Mouse (Mus musculus) forebrain, embryonic 12.5 days (tissue): Measurements from ENCODE around the gene Plcl1. TPM values are rescaled to one million over a fixed set of nuclear protein-coding genes. Genes with fewer than 3 reads are reported as not detected.
"Not testable (repeated sequence)": the region's sequence is repeated elsewhere in the genome, so short reads cannot be mapped to it uniquely, and the experiment has no call there.

Source experiments
- ATAC-seq: fragments of 200-750 bp; cut with Nextera tagmentation; 2 replicates; pipeline ENCODE4 v1.8.0; 2017; ENCODE audit warnings: moderate TSS enrichment; ENCODE audit not compliant: low FRiP score
- H3K27ac ChIP-seq: fragments of 300-500 bp; sonication (generic); 2 replicates; pipeline ENCODE4 v1.5.1; 2016; ENCODE audit warnings: mild to moderate bottlenecking
- H3K27me3 ChIP-seq: fragments of 300-500 bp; sonication (generic); 2 replicates; pipeline ENCODE4 v1.6.1; 2016; ENCODE audit warnings: mild to moderate bottlenecking
- H3K36me3 ChIP-seq: fragments of 300-500 bp; sonication (generic); replicated peaks from 2 replicates; pipeline ENCODE4 v1.6.1; 2016; ENCODE audit warnings: mild to moderate bottlenecking
- H3K4me1 ChIP-seq: fragments of 300-500 bp; sonication (generic); 2 replicates; pipeline ENCODE4 v1.6.1; 2016
- H3K4me2 ChIP-seq: fragments of 300-500 bp; sonication (generic); 2 replicates; pipeline ENCODE4 v1.6.1; 2016; ENCODE audit warnings: mild to moderate bottlenecking, moderate library complexity
- H3K4me3 ChIP-seq: fragments of 300-500 bp; sonication (generic); replicated peaks from 2 replicates; pipeline ENCODE4 v1.5.1; 2016; ENCODE audit warnings: mild to moderate bottlenecking
- H3K9ac ChIP-seq: fragments of 300-500 bp; sonication (generic); 2 replicates; pipeline ENCODE4 v1.6.1; 2016; ENCODE audit warnings: mild to moderate bottlenecking
- H3K9me3 ChIP-seq: fragments of 300-500 bp; sonication (generic); 2 replicates; pipeline ENCODE4 v1.6.1; 2016
- WGBS: fragments of 180-500 bp; shearing (Covaris S2); methylation state at CpG from one replicate; pipeline ENCODE4 v1.1.7; 2016; 5-methylcytosine and 5-hydroxymethylcytosine counted together
- polyA plus RNA-seq: library from polyadenylated mRNA; unstranded; fragments of >200 nt; fragmentation: Nextera tagmentation; extraction: Ambion mirVana; gene quantifications from 2 replicates; pipeline ENCODE4 v1.2.1, GENCODE M21; 2016

Gene Plcl1
- polyA plus RNA-seq, 1 experiment from 2014 or later = 4.2 TPM

- Histone ChIP-seq H3K36me3 (no peaks in the 10 kb centered on the region), H3K4me3 (no peak overlapping the region), H3K4me2 (no peak overlapping the region), H3K4me1 (peaks cover 5% of the 10 kb centered on the region), H3K27ac (no peak overlapping the region), H3K9me3 (no peaks in the 10 kb centered on the region), H3K9ac (no peak overlapping the region), H3K27me3 (no peaks in the 10 kb centered on the region)
- WGBS = 67% methylated on average over 1 of the region's 1 CpGs
- no peak for ATAC-seq
These were observed 94.2 kb downstream of the Plcl1 start for GRCm38 (mm10) chr1:55499872-55500271.

GRCm38 (mm10) chr1:55500981-55501682, 95.4 kb downstream of the Plcl1 start:
- 12% methylated on average over 2 of the region's 2 CpGs for WGBS
- Histone ChIP-seq H3K4me3 (no peak overlapping the region), H3K9me3 (no peaks in the 10 kb centered on the region), H3K9ac (no peak overlapping the region), H3K27ac (peak overlapping the region; percentile 64), H3K27me3 (no peaks in the 10 kb centered on the region), H3K4me2 (no peak overlapping the region), H3K36me3 (no peaks in the 10 kb centered on the region), H3K4me1 (peaks cover 5% of the 10 kb centered on the region)
- ATAC-seq = peak; percentile 92

- 82% methylated on average over 4 of the region's 4 CpGs for WGBS
- H3K4me3 ChIP-seq = no peak overlapping the region
- H3K4me1 ChIP-seq = peaks cover 3% of the 10 kb centered on the region
- H3K27ac ChIP-seq = no peak overlapping the region
- no peak overlapping the region for H3K9ac ChIP-seq
- no peak for ATAC-seq
- H3K9me3 ChIP-seq = no peaks in the 10 kb centered on the region
- H3K4me2 ChIP-seq = no peak overlapping the region
- no peaks in the 10 kb centered on the region for H3K27me3 ChIP-seq
- no peaks in the 10 kb centered on the region for H3K36me3 ChIP-seq
These were observed 100.1 kb downstream of the Plcl1 start for GRCm38 (mm10) chr1:55505811-55506210.

GRCm38 (mm10) chr1:55507061-55507460, 101.3 kb downstream of the Plcl1 start:
- no peaks in the 10 kb centered on the region for H3K27me3 ChIP-seq
- H3K4me1 ChIP-seq = no peaks in the 10 kb centered on the region
- H3K4me2 ChIP-seq = no peak overlapping the region
- no peak overlapping the region for H3K27ac ChIP-seq
- H3K36me3 ChIP-seq = no peaks in the 10 kb centered on the region
- no peak overlapping the region for H3K4me3 ChIP-seq
- 80% methylated on average over 6 of the region's 6 CpGs for WGBS
- ATAC-seq = no peak
- H3K9me3 ChIP-seq = no peaks in the 10 kb centered on the region
- H3K9ac ChIP-seq = no peak overlapping the region

- no peaks in the 10 kb centered on the region for H3K9me3 ChIP-seq
- H3K27me3 ChIP-seq = no peaks in the 10 kb centered on the region
- H3K9ac ChIP-seq = no peak overlapping the region
- H3K4me3 ChIP-seq = no peak overlapping the region
- H3K4me2 ChIP-seq = no peak overlapping the region
- H3K4me1 ChIP-seq = no peaks in the 10 kb centered on the region
- no peak overlapping the region for H3K27ac ChIP-seq
- no peak for ATAC-seq
- WGBS = 98% methylated on average over 1 of the region's 1 CpGs
- no peaks in the 10 kb centered on the region for H3K36me3 ChIP-seq
These were observed 103.9 kb downstream of the Plcl1 start for GRCm38 (mm10) chr1:55509587-55509986.

- Histone ChIP-seq H3K27ac (no peak overlapping the region), H3K4me1 (no peaks in the 10 kb centered on the region), H3K4me2 (no peak overlapping the region), H3K4me3 (no peak overlapping the region), H3K36me3 (no peaks in the 10 kb centered on the region), H3K9me3 (no peaks in the 10 kb centered on the region), H3K27me3 (no peaks in the 10 kb centered on the region), H3K9ac (no peak overlapping the region)
- 77% methylated on average over 3 of the region's 3 CpGs for WGBS
- ATAC-seq = no peak
These were observed 106.4 kb downstream of the Plcl1 start for GRCm38 (mm10) chr1:55512165-55512564.

GRCm38 (mm10) chr1:55512799-55513198, 107.1 kb downstream of the Plcl1 start:
- not testable (repeated sequence) for H3K4me1 ChIP-seq, H3K4me3 ChIP-seq, ATAC-seq, H3K36me3 ChIP-seq, H3K9ac ChIP-seq, H3K27me3 ChIP-seq, H3K9me3 ChIP-seq, H3K27ac ChIP-seq, H3K4me2 ChIP-seq
- no CpG with 5 or more reads among the region's 2 CpGs for WGBS

- Histone ChIP-seq H3K4me2 (no peak overlapping the region), H3K4me1 (no peaks in the 10 kb centered on the region), H3K27ac (no peak overlapping the region), H3K4me3 (no peak overlapping the region), H3K9me3 (no peaks in the 10 kb centered on the region), H3K27me3 (no peaks in the 10 kb centered on the region), H3K36me3 (no peaks in the 10 kb centered on the region), H3K9ac (no peak overlapping the region)
- no peak for ATAC-seq
These were observed 111.5 kb downstream of the Plcl1 start for GRCm38 (mm10) chr1:55517182-55517581.

- Histone ChIP-seq H3K36me3 (no peaks in the 10 kb centered on the region), H3K4me1 (no peaks in the 10 kb centered on the region), H3K9ac (no peak overlapping the region), H3K4me2 (no peak overlapping the region), H3K9me3 (no peaks in the 10 kb centered on the region), H3K27ac (no peak overlapping the region; the same call in 1 of the 2 replicates), H3K4me3 (no peak overlapping the region), H3K27me3 (no peaks in the 10 kb centered on the region)
- no peak for ATAC-seq
- 90% methylated on average over 1 of the region's 1 CpGs for WGBS
These were observed 118.2 kb downstream of the Plcl1 start for GRCm38 (mm10) chr1:55523966-55524365.

GRCm38 (mm10) chr1:55525100-55525499, 119.4 kb downstream of the Plcl1 start:
- no peak overlapping the region for H3K27ac ChIP-seq
- no peak overlapping the region for H3K4me3 ChIP-seq
- H3K9ac ChIP-seq = no peak overlapping the region
- H3K27me3 ChIP-seq = no peaks in the 10 kb centered on the region
- no peaks in the 10 kb centered on the region for H3K9me3 ChIP-seq
- no peak overlapping the region for H3K4me2 ChIP-seq
- no peak for ATAC-seq
- no peaks in the 10 kb centered on the region for H3K4me1 ChIP-seq
- H3K36me3 ChIP-seq = no peaks in the 10 kb centered on the region
- 79% methylated on average over 5 of the region's 5 CpGs for WGBS

- no peak overlapping the region for H3K27ac ChIP-seq
- WGBS = 90% methylated on average over 2 of the region's 2 CpGs
- no peak overlapping the region for H3K4me2 ChIP-seq
- no peaks in the 10 kb centered on the region for H3K36me3 ChIP-seq
- H3K27me3 ChIP-seq = no peaks in the 10 kb centered on the region
- no peak for ATAC-seq
- no peak overlapping the region for H3K9ac ChIP-seq
- H3K9me3 ChIP-seq = no peaks in the 10 kb centered on the region
- no peaks in the 10 kb centered on the region for H3K4me1 ChIP-seq
- no peak overlapping the region for H3K4me3 ChIP-seq
These were observed 120.0 kb downstream of the Plcl1 start for GRCm38 (mm10) chr1:55525748-55526147.

- H3K9ac ChIP-seq = no peak overlapping the region
- ATAC-seq = no peak
- H3K27ac ChIP-seq = no peak overlapping the region
- H3K27me3 ChIP-seq = no peaks in the 10 kb centered on the region
- no peaks in the 10 kb centered on the region for H3K36me3 ChIP-seq
- H3K4me3 ChIP-seq = no peak overlapping the region
- H3K4me1 ChIP-seq = no peaks in the 10 kb centered on the region
- no peaks in the 10 kb centered on the region for H3K9me3 ChIP-seq
- 78% methylated on average over 7 of the region's 7 CpGs for WGBS
- H3K4me2 ChIP-seq = no peak overlapping the region
These were observed 123.0 kb downstream of the Plcl1 start for GRCm38 (mm10) chr1:55528547-55529304.

- H3K4me1 ChIP-seq = no peaks in the 10 kb centered on the region
- H3K9ac ChIP-seq = no peak overlapping the region
- ATAC-seq = no peak
- 85% methylated on average over 1 of the region's 1 CpGs for WGBS
- no peaks in the 10 kb centered on the region for H3K9me3 ChIP-seq
- no peaks in the 10 kb centered on the region for H3K36me3 ChIP-seq
- no peak overlapping the region for H3K4me2 ChIP-seq
- H3K4me3 ChIP-seq = no peak overlapping the region
- H3K27me3 ChIP-seq = no peaks in the 10 kb centered on the region
- no peak overlapping the region for H3K27ac ChIP-seq
These were observed 128.1 kb downstream of the Plcl1 start for GRCm38 (mm10) chr1:55533823-55534222.
